Mouse (Mus musculus): ENCODE data around the gene Hp1bp3. TPM values are rescaled to one million over a fixed set of nuclear protein-coding genes. Genes with fewer than 3 reads are reported as not detected.

Gene Hp1bp3
- total RNA-seq, 2 experiments from 2014 or later = 139 to 178 TPM

GRCm38 (mm10) chr4:138292028-138292427 lies 75.9 kb downstream of the Hp1bp3 start:
- no peak for ATAC-seq (replicated peaks; ENCODE audit: low FRiP score, low TSS enrichment, poor library complexity, severe bottlenecking)

DNA sequence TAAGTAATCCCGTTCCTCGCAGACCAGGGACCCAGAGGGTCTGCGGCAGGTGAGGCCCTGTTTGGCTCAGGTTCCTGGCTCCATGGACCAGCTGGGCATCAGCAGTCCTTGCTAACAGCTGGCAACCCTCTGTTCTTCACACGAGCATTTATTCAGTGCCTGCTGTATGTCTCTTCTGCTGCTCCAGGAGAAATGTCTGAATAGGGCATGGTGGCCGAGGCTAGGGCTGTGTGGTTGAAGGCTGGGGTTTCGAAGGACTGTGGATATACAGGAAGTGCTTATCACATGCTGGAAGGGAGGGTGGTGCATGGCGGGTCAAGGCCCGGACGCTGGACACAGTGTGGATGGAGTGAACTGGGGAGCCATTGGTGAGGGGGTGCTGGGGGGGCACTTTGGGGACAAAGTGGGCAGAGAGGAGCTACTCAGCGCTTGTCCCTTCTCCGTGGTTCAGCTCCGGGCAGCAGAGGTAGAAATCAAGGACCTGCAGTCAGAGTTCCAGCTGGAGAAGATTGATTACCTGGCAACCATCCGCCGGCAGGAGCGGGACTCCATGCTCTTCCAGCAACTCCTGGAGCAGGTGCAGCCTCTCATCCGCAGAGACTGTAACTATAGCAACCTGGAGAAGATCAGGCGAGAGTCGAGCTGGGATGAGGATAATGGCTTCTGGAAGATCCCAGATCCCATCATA lies 77.3 kb downstream of the Hp1bp3 start:
- ATAC-seq (replicated peaks; ENCODE audit: low FRiP score, low TSS enrichment, poor library complexity, severe bottlenecking) = no peak

DNA sequence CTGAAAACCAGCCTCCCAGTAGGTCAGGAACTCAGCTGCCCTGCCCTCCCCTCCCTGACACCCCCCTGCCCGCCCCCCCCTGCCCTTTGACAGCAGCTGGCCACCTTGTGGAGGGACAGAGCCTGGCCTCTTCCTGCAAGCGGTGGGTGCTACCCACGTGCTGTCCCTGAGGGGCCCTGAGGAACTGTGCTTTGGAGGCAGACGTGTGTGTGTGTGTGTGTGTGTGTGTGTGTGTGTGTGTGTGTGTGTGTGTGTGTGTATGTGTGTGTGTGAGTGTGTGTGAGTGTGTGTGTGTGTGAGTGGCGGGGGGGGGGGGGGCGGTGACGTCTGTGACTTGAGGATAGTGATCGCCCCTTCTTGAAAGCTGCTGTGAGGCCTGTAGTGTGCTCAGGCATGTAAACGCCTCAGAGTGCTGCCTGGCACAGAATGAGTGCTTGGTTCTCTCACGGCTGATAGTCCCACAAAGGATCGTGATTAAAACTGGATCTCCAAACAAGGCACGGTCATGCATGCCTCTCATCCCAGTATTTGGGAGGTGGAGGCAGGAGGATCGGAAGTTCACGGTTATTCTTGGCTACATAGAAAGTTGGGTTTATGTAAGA lies 78.0 kb downstream of the Hp1bp3 start:
- no peak for ATAC-seq (replicated peaks; ENCODE audit: low FRiP score, low TSS enrichment, poor library complexity, severe bottlenecking)

Other genes with a start within 250 kb of the Hp1bp3 start
- 58.7 and 61.5 TPM in 2 replicates for gene Eif4g3, start 223.3 kb upstream of the Hp1bp3 start, total RNA-seq (2014; fragmentation: Nextera tagmentation)
- gene Eif4g3, start 223.3 kb upstream of the Hp1bp3 start, total RNA-seq (2017) = 24.2 and 25.3 TPM in 2 replicates
- 1.7 and 1.9 TPM in 2 replicates for gene Sh2d5, start 34.1 kb downstream of the Hp1bp3 start, total RNA-seq (2014; fragmentation: Nextera tagmentation)
- gene Sh2d5, start 34.1 kb downstream of the Hp1bp3 start, total RNA-seq (2017) = 1.8 and 2.7 TPM in 2 replicates
- gene Kif17, start 34.1 kb downstream of the Hp1bp3 start, total RNA-seq (2014; fragmentation: Nextera tagmentation) = 0.37 and 0.62 TPM in 2 replicates
- 1.3 TPM in 1 of 2 replicates, not detected in the other for gene Kif17, start 34.1 kb downstream of the Hp1bp3 start, total RNA-seq (2017)
- 113 and 127 TPM in 2 replicates for gene Ddost, start 88.4 kb downstream of the Hp1bp3 start, total RNA-seq (2014; fragmentation: Nextera tagmentation)
- gene Ddost, start 88.4 kb downstream of the Hp1bp3 start, total RNA-seq (2017) = 84.1 and 122 TPM in 2 replicates
- 21.8 and 27.8 TPM in 2 replicates for gene Pink1, start 110.0 kb downstream of the Hp1bp3 start, total RNA-seq (2014; fragmentation: Nextera tagmentation)
- 20.6 and 38.0 TPM in 2 replicates for gene Pink1, start 110.0 kb downstream of the Hp1bp3 start, total RNA-seq (2017)
- gene Cda, start 151.7 kb downstream of the Hp1bp3 start, total RNA-seq (2014; fragmentation: Nextera tagmentation) = 2.6 TPM in 1 of 2 replicates, not detected in the other
- not detected in 2 replicates for gene Cda, start 151.7 kb downstream of the Hp1bp3 start, total RNA-seq (2017)
- not detected in 2 replicates for gene Fam43b, start 180.2 kb downstream of the Hp1bp3 start, total RNA-seq (2014; fragmentation: Nextera tagmentation)
- not detected in 2 replicates for gene Fam43b, start 180.2 kb downstream of the Hp1bp3 start, total RNA-seq (2017)
- gene Mul1, start 218.4 kb downstream of the Hp1bp3 start, total RNA-seq (2014; fragmentation: Nextera tagmentation) = 13.2 and 18.1 TPM in 2 replicates
- gene Mul1, start 218.4 kb downstream of the Hp1bp3 start, total RNA-seq (2017) = 3.2 and 10.2 TPM in 2 replicates
- not detected in 2 replicates for gene Camk2n1, start 238.0 kb downstream of the Hp1bp3 start, total RNA-seq (2014; fragmentation: Nextera tagmentation)
- gene Camk2n1, start 238.0 kb downstream of the Hp1bp3 start, total RNA-seq (2017) = 0.05 TPM in 1 of 2 replicates, not detected in the other

Measured in megakaryocyte-erythroid progenitor cell, adult 5-6 weeks (primary cell).